Mouse (Mus musculus) E14TG2a.4 (cell line): ENCODE measurements at regions not wholly inside any gene's neighbourhood (a gene's known extent, or its start where the extent isn't known, plus 50 kb on each side); places are given as distances from the start of the nearest gene placed in this dataset.

Experiments used
- H3K27me3 ChIP-seq: 2 replicates; pipeline ENCODE4 v1.6.1; 2014; ENCODE audit warnings: low read length, control low read depth; ENCODE audit not compliant: insufficient read depth
- H3K36me3 ChIP-seq: 2 replicates; pipeline ENCODE4 v1.6.1; 2014; ENCODE audit warnings: low read length, control low read depth; ENCODE audit not compliant: insufficient read depth
- H3K4me1 ChIP-seq: replicated peaks from 2 replicates; pipeline ENCODE4 v1.6.1; 2014; ENCODE audit warnings: low read depth, low read length, control low read depth
- H3K4me3 ChIP-seq: replicated peaks from 2 replicates; pipeline ENCODE4 v1.5.1; 2014; ENCODE audit warnings: mild to moderate bottlenecking, low read length
- H3K9me3 ChIP-seq: 2 replicates; pipeline ENCODE4 v1.6.1; 2014; ENCODE audit warnings: low read length, control low read depth
- CTCF ChIP-seq: conservative IDR thresholded peaks from 2 replicates; pipeline ENCODE4 v1.5.1; 2014; ENCODE audit warnings: low read length
- NANOG ChIP-seq: IDR thresholded peaks from 2 replicates; pipeline ENCODE4 v1.6.1; 2014; ENCODE audit warnings: borderline replicate concordance, low read length, mixed read lengths
- POU5F1 ChIP-seq: IDR thresholded peaks from 2 replicates; pipeline ENCODE4 v1.6.1; 2014; ENCODE audit warnings: low read length, borderline replicate concordance

- Histone ChIP-seq H3K4me1 (0 out of 2 replicates have a peak, but pooled peaks cover 3% of the 10 kb centered on the region), H3K4me3 (no peak overlapping the region)
- no peak for TF ChIP-seq NANOG
- no peak for TF ChIP-seq POU5F1
- no peak for TF ChIP-seq CTCF
Measured at GRCm38 (mm10) chr3:119893165-119893910, 109.1 kb upstream of the Ptbp2 start.

GRCm38 (mm10) chr3:119892533-119893164 is 108.4 kb upstream of the Ptbp2 start:
- Histone ChIP-seq H3K36me3 (no peaks in the 10 kb centered on the region), H3K4me3 (no peak overlapping the region), H3K4me1 (0 out of 2 replicates have a peak, but pooled peaks cover 3% of the 10 kb centered on the region), H3K9me3 (no peaks in the 10 kb centered on the region), H3K27me3 (no peaks in the 10 kb centered on the region)
- TF ChIP-seq CTCF (no peak), NANOG (no peak), POU5F1 (no peak)

More at GRCm38 (mm10) chr3:119893165-119893910, 109.1 kb upstream of the Ptbp2 start:
- no peaks in the 10 kb centered on the region for H3K27me3 ChIP-seq
- no peaks in the 10 kb centered on the region for H3K9me3 ChIP-seq
- H3K36me3 ChIP-seq: no peaks in the 10 kb centered on the region

DNA sequence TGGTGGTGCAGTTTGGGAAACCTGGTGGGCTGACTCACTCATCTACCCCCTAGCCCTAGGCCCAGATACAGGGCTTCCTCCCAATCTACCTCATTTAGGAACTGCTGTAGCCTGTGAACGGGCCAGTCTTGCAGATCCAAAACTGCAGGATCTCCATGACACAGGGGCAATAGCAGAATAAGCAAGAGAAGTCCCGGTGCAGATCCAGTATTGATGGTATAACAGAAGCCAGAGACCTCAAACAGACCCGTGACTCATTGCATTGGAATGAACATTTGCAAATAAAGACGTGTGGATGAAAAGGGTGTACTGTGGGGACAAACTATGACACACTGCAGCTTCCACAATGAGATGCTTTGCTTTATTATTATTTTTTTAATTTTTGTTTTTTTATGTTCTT is 106.6 kb upstream of the Ptbp2 start:
- 0 out of 2 replicates have a peak, but pooled peaks cover 3% of the 10 kb centered on the region for H3K4me1 ChIP-seq
- no peaks in the 10 kb centered on the region for H3K27me3 ChIP-seq
- TF ChIP-seq POU5F1 (no peak), NANOG (no peak), CTCF (no peak)
- no peak overlapping the region for H3K4me3 ChIP-seq
- no peaks in the 10 kb centered on the region for H3K9me3 ChIP-seq
- H3K36me3 ChIP-seq: no peaks in the 10 kb centered on the region

DNA sequence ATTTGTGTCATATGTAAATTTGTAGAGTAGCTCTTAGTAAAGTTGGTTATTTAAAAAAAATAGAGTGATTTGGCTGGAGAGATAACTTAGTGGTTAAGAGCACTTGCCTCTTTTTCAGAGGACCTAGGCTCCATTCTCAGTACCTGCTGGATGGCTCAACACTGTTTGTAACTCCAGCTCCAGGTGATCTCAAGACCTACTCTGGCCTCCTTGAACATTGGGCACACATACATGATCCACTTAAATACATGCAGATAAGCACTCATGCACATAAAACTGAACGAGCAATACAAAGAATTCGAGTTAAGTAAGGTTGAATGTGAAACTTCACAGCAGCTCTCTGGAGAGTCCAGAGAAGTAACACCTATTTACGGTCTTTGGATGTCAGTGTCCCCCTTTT is 104.2 kb upstream of the Ptbp2 start:
- H3K4me3 ChIP-seq: no peak overlapping the region
- H3K27me3 ChIP-seq: no peaks in the 10 kb centered on the region
- H3K4me1 ChIP-seq: 0 out of 2 replicates have a peak, but pooled peaks cover under 1% of the 10 kb centered on the region
- H3K9me3 ChIP-seq: no peaks in the 10 kb centered on the region
- TF ChIP-seq CTCF (no peak), NANOG (no peak), POU5F1 (no peak)
- no peaks in the 10 kb centered on the region for H3K36me3 ChIP-seq

GRCm38 (mm10) chr3:119876395-119876794 is 92.1 kb upstream of the Ptbp2 start:
- H3K4me3 ChIP-seq: no peak overlapping the region
- H3K9me3 ChIP-seq: no peaks in the 10 kb centered on the region
- TF ChIP-seq CTCF (no peak), POU5F1 (no peak), NANOG (no peak)
- no peaks in the 10 kb centered on the region for H3K4me1 ChIP-seq
- no peaks in the 10 kb centered on the region for H3K27me3 ChIP-seq
- no peaks in the 10 kb centered on the region for H3K36me3 ChIP-seq

DNA sequence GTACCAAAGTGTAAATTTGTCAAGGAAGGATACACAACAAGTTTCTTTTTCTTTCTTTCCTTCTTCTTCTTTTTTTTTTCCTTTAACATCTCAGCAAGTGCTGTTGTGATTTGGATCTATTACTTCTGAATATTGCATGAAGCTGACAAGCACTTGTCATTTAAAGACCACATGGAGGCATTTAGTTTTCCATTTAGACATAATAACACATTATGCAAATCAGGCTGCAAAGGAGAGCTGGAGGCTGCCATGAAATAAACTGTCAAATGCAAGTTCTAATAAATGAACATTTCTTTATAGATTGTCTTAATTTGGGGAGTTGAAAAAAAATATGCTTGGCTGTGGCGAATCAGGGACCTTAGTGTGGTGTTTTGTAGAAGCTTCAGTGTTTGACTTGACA is 90.8 kb upstream of the Ptbp2 start:
- H3K4me1 ChIP-seq: no peaks in the 10 kb centered on the region
- no peaks in the 10 kb centered on the region for H3K27me3 ChIP-seq
- no peaks in the 10 kb centered on the region for H3K9me3 ChIP-seq
- no peaks in the 10 kb centered on the region for H3K36me3 ChIP-seq
- TF ChIP-seq POU5F1 (no peak), CTCF (no peak), NANOG (no peak)
- H3K4me3 ChIP-seq: no peak overlapping the region

DNA sequence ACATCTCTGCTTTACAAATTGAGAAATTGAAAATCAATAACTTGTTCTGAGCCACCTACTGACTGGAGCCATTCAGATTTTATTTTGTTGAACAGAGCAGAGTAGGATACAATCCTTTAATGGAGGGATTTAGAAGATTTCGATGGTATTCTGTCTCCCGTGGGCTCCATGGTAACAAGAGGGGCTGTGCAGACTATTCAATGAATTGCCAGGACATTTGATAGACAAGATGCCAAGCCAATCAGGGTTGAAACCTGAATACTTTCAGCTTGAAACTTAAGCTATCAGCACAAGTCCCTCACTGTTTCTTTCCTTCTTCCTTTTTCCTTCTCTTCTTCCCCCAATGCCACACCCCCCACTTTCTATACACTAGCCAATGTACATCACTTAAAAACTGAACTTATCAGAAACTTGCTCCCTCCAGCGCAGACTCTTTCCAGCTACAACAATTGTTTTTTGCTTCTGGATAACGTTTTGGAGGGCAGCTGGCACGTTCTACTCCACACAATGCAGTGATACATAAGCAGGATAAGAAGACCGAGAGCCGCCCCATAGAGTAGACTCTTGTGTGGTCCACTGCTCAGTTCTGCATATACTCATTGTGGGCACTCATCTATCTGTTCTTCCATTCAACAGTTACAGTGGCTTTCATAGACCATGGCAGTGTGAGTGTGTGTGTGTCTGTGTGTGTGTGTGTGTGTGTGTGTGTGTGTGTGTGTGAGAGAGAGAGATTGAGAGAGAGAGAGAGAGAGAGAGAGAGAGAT is 78.1 kb upstream of the Ptbp2 start:
- Histone ChIP-seq H3K4me3 (no peak overlapping the region), H3K4me1 (no peaks in the 10 kb centered on the region), H3K36me3 (no peaks in the 10 kb centered on the region), H3K9me3 (no peaks in the 10 kb centered on the region), H3K27me3 (no peaks in the 10 kb centered on the region)
- TF ChIP-seq CTCF (no peak), NANOG (no peak), POU5F1 (no peak)
